Mouse (Mus musculus) embryonic fibroblast, embryonic 13.5 days (primary cell): Measurements from ENCODE around the gene Pigz.

Experiments
- CTCF ChIP-seq: IDR thresholded peaks from 2 replicates; pipeline ENCODE4 v1.5.1; 2011; ENCODE audit warnings: mild to moderate bottlenecking, control low read depth, low read length, moderate library complexity, borderline replicate concordance; ENCODE audit not compliant: insufficient read depth
- POLR2A ChIP-seq: IDR thresholded peaks from 2 replicates; pipeline ENCODE4 v1.6.1; 2011; ENCODE audit warnings: low read depth, mild to moderate bottlenecking, control low read depth, low read length, moderate library complexity

DNA sequence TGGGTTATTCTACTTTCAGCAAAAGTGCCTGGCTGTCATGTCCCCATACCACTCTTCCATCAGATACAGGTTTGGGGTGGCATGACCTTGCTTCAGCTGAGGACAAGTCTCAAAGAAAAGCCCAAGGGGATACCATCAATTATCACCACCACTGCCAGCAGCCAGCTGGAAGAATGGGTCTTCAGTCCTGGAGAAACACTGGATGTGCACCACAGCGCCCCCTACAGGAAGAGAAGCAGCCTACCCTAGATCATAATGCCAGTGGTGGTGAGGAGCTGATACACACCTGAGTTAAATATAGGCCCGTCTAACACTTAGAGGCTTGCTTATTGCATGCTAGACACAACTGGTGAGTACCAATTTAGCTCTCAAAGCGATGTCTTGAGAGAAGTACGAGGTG, 28.3 kb upstream of the Pigz start:
- TF ChIP-seq CTCF = 0 out of 2 replicates have a peak, but pooled peaks have one; percentile 3
- TF ChIP-seq POLR2A = no peak
